Mouse (Mus musculus) cerebellum, adult 2 months (tissue): Measurements from ENCODE around the gene Cachd1.

Experiments
- CTCF ChIP-seq: fragments of 200-500 bp; IDR thresholded peaks from 2 replicates; pipeline ENCODE4 v1.5.1; 2011; ENCODE audit warnings: low read depth, mild to moderate bottlenecking, control low read depth, low read length, moderate library complexity, borderline replicate concordance; ENCODE audit not compliant: insufficient read depth
- POLR2A ChIP-seq: fragments of 200-500 bp; IDR thresholded peaks from 2 replicates; pipeline ENCODE4 v1.6.1; 2011; ENCODE audit warnings: low read length, control low read depth, borderline replicate concordance; ENCODE audit not compliant: insufficient read depth

DNA sequence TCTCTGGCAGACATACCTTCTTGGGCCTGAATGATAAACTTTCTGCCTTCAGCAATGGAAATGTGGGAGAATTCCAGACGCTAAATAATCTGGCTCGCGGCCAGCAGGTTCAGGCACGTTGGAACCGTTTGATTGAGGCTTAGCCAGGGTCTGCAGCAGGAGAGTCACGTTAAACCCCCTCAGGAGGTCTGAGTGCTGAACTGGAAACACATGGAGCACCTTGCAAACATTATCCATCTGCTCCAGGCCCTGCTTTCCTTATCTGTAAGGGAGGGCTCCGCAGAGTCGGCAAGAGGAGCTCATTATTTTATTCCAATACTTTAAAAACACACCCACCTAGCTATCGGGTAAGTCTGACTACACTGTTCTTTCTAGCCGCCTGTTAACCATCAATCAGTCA, 52.3 kb downstream of the Cachd1 start:
- TF ChIP-seq CTCF (no peak), POLR2A (no peak)
